Mouse (Mus musculus) kidney, adult 2 months (tissue): Measurements from ENCODE around the gene Dazap2.

Source experiments
- CTCF ChIP-seq: fragments of 200-500 bp; conservative IDR thresholded peaks from 2 replicates; pipeline ENCODE4 v1.5.1; 2011; ENCODE audit warnings: low read depth, mild to moderate bottlenecking, control low read depth, low read length, moderate library complexity, mixed read lengths; ENCODE audit not compliant: insufficient read depth, insufficient read length
- POLR2A ChIP-seq: fragments of 200-500 bp; IDR thresholded peaks from one replicate; pipeline ENCODE4 v1.6.1; 2011; ENCODE audit warnings: low read depth, low read length, control low read depth

DNA sequence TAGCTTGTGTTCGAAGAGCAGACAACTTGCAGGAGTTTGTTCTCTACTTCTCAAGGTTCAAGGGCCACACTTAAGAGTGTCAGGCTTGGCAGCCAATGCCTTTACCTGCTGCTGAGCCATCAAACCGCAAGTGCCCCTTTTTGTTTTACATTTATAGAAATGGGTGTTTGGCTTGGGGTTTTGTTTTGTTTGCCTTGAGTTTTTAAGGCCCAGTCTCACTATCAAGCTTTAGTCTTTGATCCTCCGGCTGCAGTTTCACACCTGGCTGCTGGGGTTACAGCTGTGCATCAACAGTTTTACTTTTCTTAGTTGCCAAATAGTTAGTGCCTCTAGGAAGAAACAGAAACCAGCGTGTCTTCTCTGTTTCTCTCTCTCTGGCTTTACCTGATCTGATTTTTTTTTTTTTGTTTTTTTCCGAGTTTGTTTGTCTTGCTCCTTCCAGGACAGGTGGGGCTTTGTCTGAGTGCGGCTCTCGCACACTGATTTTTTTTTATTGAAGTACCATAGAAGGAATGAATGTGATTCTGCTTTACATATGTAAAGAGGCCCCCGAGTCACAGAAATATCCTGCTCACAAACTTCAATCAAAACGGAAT lies 16.8 kb upstream of the Dazap2 start:
- TF ChIP-seq CTCF (no peak), POLR2A (no peak)
